Mouse (Mus musculus) forebrain, embryonic 11.5 days (tissue): Measurements from ENCODE around the gene Elf2. TPM values are rescaled to one million over a fixed set of nuclear protein-coding genes. Genes with fewer than 3 reads are reported as not detected.
A peak's percentile ranks its signal among the peaks of the same experiment; 100 is the strongest.

Experiments
- ATAC-seq: fragments of 200-750 bp; cut with Nextera tagmentation; replicated peaks from 2 replicates; pipeline ENCODE4 v1.8.0; 2017; ENCODE audit warnings: moderate TSS enrichment; ENCODE audit not compliant: low FRiP score
- DNase-seq: peaks from one replicate; pipeline ENCODE4 v3.0.0-alpha.2; 2017; ENCODE audit warnings: low spot score
- H3K27ac ChIP-seq: fragments of 300-500 bp; sonication (generic); 2 replicates; pipeline ENCODE4 v1.5.1; 2014; ENCODE audit warnings: low read depth, low read length
- H3K27me3 ChIP-seq: fragments of 300-500 bp; sonication (generic); 2 replicates; pipeline ENCODE4 v1.6.1; 2014; ENCODE audit warnings: mild to moderate bottlenecking, low read length, mixed read lengths; ENCODE audit not compliant: control insufficient read depth, insufficient read depth
- H3K36me3 ChIP-seq: fragments of 300-500 bp; sonication (generic); 2 replicates; pipeline ENCODE4 v1.6.1; 2014; ENCODE audit warnings: mild to moderate bottlenecking, low read length, moderate library complexity, mixed read lengths; ENCODE audit not compliant: control insufficient read depth, insufficient read depth
- H3K4me1 ChIP-seq: fragments of 300-500 bp; sonication (generic); replicated peaks from 2 replicates; pipeline ENCODE4 v1.6.1; 2014; ENCODE audit warnings: low read length, mixed read lengths; ENCODE audit not compliant: control insufficient read depth, insufficient read depth
- H3K4me2 ChIP-seq: fragments of 300-500 bp; sonication (generic); 2 replicates; pipeline ENCODE4 v1.6.1; 2014; ENCODE audit warnings: low read depth, mild to moderate bottlenecking, low read length, moderate library complexity, mixed read lengths; ENCODE audit not compliant: severe bottlenecking
- H3K4me3 ChIP-seq: fragments of 300-500 bp; sonication (generic); 2 replicates; pipeline ENCODE4 v1.5.1; 2014; ENCODE audit warnings: low read depth, low read length
- H3K9ac ChIP-seq: fragments of 300-500 bp; sonication (generic); 2 replicates; pipeline ENCODE4 v1.6.1; 2014; ENCODE audit warnings: low read length
- H3K9me3 ChIP-seq: fragments of 300-500 bp; sonication (generic); 2 replicates; pipeline ENCODE4 v1.6.1; 2016; ENCODE audit warnings: low read length, mixed read lengths; ENCODE audit not compliant: control insufficient read depth
- WGBS: fragments of 180-500 bp; shearing (Covaris S2); extraction: QIAGEN DNeasy Blood & Tissue Kit; methylation state at CpG from one replicate; pipeline ENCODE4 v1.1.7; 2014; 5-methylcytosine and 5-hydroxymethylcytosine counted together
- polyA plus RNA-seq: library from polyadenylated mRNA; unstranded; fragments of >200 nt; fragmentation: Nextera tagmentation; extraction: Ambion mirVana; gene quantifications from 2 replicates; pipeline ENCODE4 v1.2.1, GENCODE M21; 2014

The Elf2 gene
- polyA plus RNA-seq: 46.7 and 48.3 TPM in 2 replicates

DNA sequence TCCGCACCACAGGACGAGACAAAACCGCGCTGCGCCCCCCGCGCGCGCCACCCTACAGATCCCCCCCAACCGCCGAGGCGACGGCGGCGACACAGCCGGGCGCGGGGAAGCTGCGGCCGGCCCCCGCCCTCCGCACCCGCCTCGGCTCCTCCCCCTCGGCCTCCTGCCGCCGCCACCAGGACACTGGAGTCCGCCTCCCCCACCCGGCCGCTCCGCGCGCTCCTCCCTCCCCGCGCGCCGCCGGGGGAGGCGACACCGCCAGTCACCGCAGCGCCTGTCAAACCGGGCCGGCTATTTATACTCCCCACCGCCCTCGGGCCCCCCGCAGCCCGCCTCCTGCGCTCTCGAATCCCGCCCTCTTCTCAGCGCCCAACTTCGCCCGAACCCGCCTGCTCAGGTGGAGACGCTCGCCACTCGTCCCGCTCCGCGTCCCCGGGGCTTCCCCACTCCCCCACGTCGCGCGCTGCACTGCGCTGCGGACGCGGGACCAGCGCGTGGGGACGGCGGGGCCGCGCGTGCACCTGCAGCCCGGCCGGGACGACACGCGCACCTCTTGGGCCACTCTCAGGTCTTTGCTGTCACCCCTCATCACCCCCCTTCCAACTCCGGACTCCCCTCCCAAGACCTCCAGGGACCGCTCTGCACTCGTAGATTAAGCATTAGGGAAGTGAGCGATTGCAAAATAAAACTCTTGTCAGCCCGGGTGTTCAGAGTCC, at the start of gene Elf2:
Elf2 (minus strand) TSS at position 112 of the 716 bp plus-strand sequence.
- WGBS: under 1% methylated on average over 74 of the region's 87 CpGs
- Histone ChIP-seq H3K36me3 (no peaks in the 10 kb centered on the region), H3K27me3 (no peaks in the 10 kb centered on the region), H3K9me3 (no peaks in the 10 kb centered on the region), H3K9ac (peak within 1 kb of the TSS; percentile 97), H3K4me2 (peak within 1 kb of the TSS; percentile 84), H3K4me1 (no peaks in the 10 kb centered on the region), H3K27ac (peak within 1 kb of the TSS; percentile 99), H3K4me3 (peak within 1 kb of the TSS; percentile 88)
- peak; percentile 94 for DNase-seq
- ATAC-seq: peak; percentile 84

DNA sequence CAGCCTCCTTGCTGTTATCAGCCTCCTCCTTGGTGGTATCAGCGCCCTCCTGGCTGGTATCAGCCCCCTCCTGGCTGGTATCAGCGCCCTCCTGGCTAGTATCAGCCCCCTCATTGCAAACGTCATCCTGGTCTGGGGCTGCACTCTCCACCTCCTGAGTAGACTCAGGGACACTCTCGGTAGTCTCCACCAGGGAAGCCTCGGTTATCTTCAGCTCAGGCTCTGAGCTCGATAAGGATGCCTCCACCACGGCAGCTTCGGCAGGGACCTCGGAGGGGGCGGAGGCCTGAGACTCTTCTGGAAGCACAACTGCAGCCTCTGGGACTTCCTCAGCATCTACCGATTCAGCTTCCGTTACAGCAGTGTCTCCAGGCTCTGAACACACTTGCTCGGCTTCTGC, 48.4 kb upstream of the Elf2 start:
- ATAC-seq (no peak), DNase-seq (peak; percentile 58)
- Histone ChIP-seq H3K36me3 (no peaks in the 10 kb centered on the region), H3K27ac (no peak overlapping the region), H3K27me3 (no peaks in the 10 kb centered on the region), H3K4me3 (no peak overlapping the region; the same call in 1 of the 2 replicates), H3K9me3 (no peaks in the 10 kb centered on the region), H3K4me1 (peaks cover 5% of the 10 kb centered on the region; the same call in 1 of the 2 replicates), H3K9ac (0 out of 2 replicates have a peak overlapping the region, but pooled peaks have one; percentile 21), H3K4me2 (peak overlapping the region; percentile 24; the same call in 1 of the 2 replicates)
- 8% methylated on average over 13 of the region's 13 CpGs for WGBS

DNA sequence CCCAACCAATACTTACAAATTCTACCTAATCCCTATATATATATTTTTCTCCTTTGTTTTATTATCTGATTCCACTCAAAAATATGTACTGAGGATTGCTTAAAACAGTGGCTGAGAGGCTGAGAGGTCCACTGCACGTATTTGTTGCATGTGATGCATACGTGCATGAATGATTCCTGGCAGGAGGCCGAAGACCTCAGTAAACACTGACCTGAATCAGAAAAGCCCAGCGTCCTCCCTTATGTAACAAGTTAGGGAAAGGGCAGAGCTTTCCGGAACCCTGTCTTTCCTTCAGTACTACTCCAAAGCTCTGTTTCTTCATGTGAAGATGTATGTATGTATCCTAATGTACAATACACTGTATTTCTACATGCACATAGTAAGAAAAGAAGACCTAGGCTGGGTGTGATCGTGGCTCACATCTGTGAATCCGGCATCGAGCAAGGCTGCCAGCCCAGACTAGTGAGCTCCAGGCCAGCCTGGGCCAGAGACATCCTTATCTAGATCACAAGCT, 47.5 kb upstream of the Elf2 start:
- Histone ChIP-seq H3K4me3 (no peak overlapping the region), H3K27me3 (no peaks in the 10 kb centered on the region), H3K4me1 (peaks cover 5% of the 10 kb centered on the region; the same call in 1 of the 2 replicates), H3K9me3 (no peaks in the 10 kb centered on the region), H3K9ac (no peak overlapping the region), H3K36me3 (no peaks in the 10 kb centered on the region), H3K4me2 (no peak overlapping the region), H3K27ac (no peak overlapping the region)
- WGBS: 49% methylated on average over 8 of the region's 8 CpGs
- DNase-seq (no peak), ATAC-seq (no peak)

DNA sequence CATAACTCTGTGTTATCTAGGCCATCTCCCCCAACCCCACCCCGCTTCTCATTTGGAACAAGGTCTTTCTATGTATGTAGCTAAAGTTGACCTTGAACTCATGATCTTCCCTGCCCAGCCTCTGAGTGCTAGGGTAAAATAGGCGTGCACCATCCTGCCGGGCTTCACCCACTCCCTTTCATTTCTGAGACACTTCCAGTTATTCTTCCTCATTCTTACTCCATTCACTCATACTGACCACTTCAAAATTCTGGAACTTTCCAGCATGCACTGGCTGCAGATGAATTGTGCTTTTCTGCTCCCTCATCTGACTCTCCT, 46.6 kb upstream of the Elf2 start:
- WGBS: 83% methylated on average over 3 of the region's 3 CpGs
- Histone ChIP-seq H3K36me3 (no peaks in the 10 kb centered on the region), H3K4me2 (no peak overlapping the region), H3K27me3 (no peaks in the 10 kb centered on the region), H3K9me3 (no peaks in the 10 kb centered on the region), H3K4me1 (peaks cover 5% of the 10 kb centered on the region; the same call in 1 of the 2 replicates), H3K27ac (no peak overlapping the region), H3K9ac (no peak overlapping the region), H3K4me3 (no peak overlapping the region)
- ATAC-seq: no peak
- DNase-seq: no peak

DNA sequence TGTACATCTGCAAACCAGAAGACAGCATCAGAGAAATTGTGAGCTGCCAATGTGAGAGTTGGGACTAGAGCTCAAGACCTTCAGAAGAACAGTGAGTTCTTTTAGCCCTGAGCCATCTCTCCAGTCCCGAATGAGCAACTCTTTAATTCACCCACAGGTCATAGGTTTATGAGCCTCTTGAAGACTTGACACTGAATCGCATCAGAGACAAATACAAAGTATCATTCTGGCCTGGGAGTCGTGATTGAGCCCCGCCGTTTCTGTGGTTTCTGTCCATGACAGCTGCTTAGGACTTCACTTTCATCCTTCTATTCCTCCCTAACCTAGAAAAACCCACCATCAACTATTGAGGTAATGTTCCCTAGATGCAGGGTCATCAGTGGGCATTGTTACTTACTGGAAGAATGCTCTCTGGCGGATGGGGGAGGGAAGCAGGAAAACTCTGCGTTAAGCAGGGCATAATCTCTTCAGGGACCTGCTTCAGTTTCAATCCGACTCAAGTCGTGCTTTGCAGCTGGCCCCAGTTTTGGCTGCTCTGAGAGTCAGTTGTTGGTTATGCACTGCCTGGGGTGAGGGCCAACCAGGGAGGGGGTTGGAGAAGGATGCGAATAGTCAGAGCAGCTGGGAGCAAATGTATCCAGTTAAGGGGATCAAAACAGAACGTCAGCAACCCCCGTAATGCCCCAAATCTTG, 46.1 kb upstream of the Elf2 start:
- H3K9me3 ChIP-seq: no peaks in the 10 kb centered on the region
- peaks cover 5% of the 10 kb centered on the region; the same call in 1 of the 2 replicates for H3K4me1 ChIP-seq
- no peak overlapping the region for H3K4me3 ChIP-seq
- no peak overlapping the region for H3K9ac ChIP-seq
- no peaks in the 10 kb centered on the region for H3K36me3 ChIP-seq
- no peak for ATAC-seq
- no peak overlapping the region for H3K27ac ChIP-seq
- DNase-seq: no peak
- H3K4me2 ChIP-seq: no peak overlapping the region
- 52% methylated on average over 12 of the region's 12 CpGs for WGBS
- no peaks in the 10 kb centered on the region for H3K27me3 ChIP-seq

DNA sequence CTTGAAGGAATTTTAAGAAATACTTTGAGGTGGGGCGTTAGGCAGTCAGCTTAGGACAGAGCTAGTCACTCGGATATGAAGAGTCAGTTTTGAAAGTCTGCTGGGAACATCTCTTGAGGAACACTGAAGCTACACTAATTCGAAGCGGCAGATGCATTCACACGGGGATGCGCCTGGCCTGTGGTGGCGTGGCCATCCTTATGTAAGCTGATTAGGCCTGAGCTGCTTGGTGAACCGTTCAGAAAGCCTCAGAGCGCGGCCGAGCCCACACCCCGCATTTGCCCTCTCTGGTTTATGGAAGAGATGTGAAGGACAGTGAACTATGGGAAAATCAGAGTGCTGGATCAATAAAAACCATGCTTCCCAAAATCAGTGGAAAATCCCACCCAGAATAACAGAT, 42.9 kb upstream of the Elf2 start:
- no peak overlapping the region for H3K4me2 ChIP-seq
- no peak for DNase-seq
- H3K27ac ChIP-seq: no peak overlapping the region
- H3K9me3 ChIP-seq: no peaks in the 10 kb centered on the region
- H3K4me1 ChIP-seq: no peaks in the 10 kb centered on the region; the same call in 1 of the 2 replicates
- H3K27me3 ChIP-seq: no peaks in the 10 kb centered on the region
- no peak for ATAC-seq
- no peak overlapping the region for H3K4me3 ChIP-seq
- no peaks in the 10 kb centered on the region for H3K36me3 ChIP-seq
- 35% methylated on average over 12 of the region's 12 CpGs for WGBS
- no peak overlapping the region for H3K9ac ChIP-seq

DNA sequence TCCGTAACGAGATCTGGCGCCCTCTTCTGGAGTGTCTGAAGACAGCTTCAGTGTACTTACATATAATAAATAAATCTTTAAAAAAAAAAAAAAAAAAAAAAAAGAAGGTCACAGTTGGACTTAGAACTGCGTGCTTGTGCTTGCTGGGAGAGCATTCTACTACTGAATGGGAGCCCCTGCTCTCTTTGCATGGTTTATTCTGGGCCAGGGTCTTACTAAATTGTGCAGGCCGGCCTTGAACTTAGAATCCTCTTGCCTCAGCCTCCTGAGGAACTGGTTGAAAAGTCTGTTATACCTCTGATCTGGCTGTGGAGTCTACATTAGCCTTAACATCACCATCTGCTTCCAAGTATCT, 40.2 kb upstream of the Elf2 start:
- DNase-seq (no peak), ATAC-seq (no peak)
- Histone ChIP-seq H3K4me1 (0 out of 2 replicates have a peak, but pooled peaks cover 2% of the 10 kb centered on the region), H3K27ac (no peak overlapping the region), H3K36me3 (no peaks in the 10 kb centered on the region), H3K9me3 (no peaks in the 10 kb centered on the region), H3K27me3 (no peaks in the 10 kb centered on the region), H3K9ac (no peak overlapping the region), H3K4me3 (no peak overlapping the region), H3K4me2 (no peak overlapping the region)
- WGBS: 66% methylated on average over 2 of the region's 5 CpGs

DNA sequence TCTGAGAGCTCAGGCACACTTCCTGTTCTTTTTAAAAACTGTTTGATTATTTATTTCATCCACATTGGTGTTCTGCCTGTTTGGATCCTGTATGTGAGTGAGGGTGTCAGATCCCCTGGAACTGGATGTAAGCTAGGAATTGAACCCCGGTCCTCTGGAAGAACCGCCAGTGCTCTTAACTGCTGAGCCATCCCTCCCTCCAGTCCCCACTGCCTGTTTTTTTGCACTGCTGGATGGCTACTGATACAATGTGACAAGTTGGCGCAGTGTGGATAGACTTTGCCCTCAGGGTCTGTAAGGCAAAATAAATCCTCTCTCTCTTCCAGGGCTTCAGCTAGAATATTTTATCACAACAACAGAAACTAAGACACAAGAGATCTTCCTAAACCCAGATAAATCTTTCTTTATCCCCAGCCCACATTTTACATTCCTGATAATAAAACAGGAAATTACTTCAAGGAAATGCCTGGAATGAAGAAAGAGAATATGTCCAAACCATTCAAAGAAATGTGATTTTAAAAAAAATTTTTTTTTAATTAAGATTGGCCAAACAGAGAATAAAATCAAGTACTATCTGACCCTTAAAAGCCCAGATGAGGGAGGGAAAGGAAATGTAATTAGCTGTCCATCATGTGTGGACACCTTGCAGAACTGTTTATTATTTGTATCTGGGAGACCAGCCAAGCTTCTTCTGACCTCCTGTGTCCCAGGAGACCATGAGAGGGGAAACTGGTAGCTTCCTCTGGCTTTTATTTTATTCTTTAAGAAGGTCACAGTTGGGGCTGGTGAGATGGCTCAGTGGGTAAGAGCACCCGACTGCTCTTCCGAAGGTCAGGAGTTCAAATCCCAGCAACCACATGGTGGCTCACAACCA, 39.6 kb upstream of the Elf2 start:
- Histone ChIP-seq H3K4me3 (no peak overlapping the region), H3K4me2 (no peak overlapping the region), H3K27ac (no peak overlapping the region), H3K9me3 (no peaks in the 10 kb centered on the region), H3K27me3 (no peaks in the 10 kb centered on the region), H3K36me3 (no peaks in the 10 kb centered on the region), H3K9ac (no peak overlapping the region), H3K4me1 (0 out of 2 replicates have a peak, but pooled peaks cover 2% of the 10 kb centered on the region)
- WGBS: 89% methylated on average over 5 of the region's 5 CpGs
- no peak for ATAC-seq
- DNase-seq: no peak
